Mouse (Mus musculus) MEL (cell line): ENCODE results near the gene Siglecf.

ENCODE experiments used
- CHD2 ChIP-seq: IDR thresholded peaks from 2 replicates; pipeline ENCODE4 v1.6.1; 2011; ENCODE audit warnings: low read length, improper control_type of control experiment
- CTCF ChIP-seq, 3 experiments: IDR thresholded peaks in 2 of 3; conservative IDR thresholded peaks in 1 of 3; 2 replicates each; pipeline ENCODE4 v1.5.1; 2011 to 2012; ENCODE audit warnings: low read length in 3 of 3, low read depth in 2 of 3, mild to moderate bottlenecking in 2 of 3, improper control_type of control experiment in 1 of 3, inconsistent platforms in 1 of 3, mixed read lengths in 1 of 3, moderate library complexity in 1 of 3; ENCODE audit not compliant: control insufficient read depth in 1 of 3, insufficient read depth in 1 of 3, poor library complexity in 1 of 3, severe bottlenecking in 1 of 3
- GATA1 ChIP-seq: IDR thresholded peaks from 2 replicates; pipeline ENCODE4 v1.6.1; 2011; ENCODE audit warnings: low read depth, low read length, improper control_type of control experiment
- JUND ChIP-seq: IDR thresholded peaks from 2 replicates; pipeline ENCODE4 v1.6.1; 2011; ENCODE audit warnings: low read depth, mild to moderate bottlenecking, improper control_type of control experiment, low read length
- KAT2A ChIP-seq: conservative IDR thresholded peaks from 2 replicates; pipeline ENCODE4 v1.6.1; 2012; ENCODE audit warnings: low read depth, low read length, improper control_type of control experiment, inconsistent platforms
- MAFK ChIP-seq: IDR thresholded peaks from 2 replicates; pipeline ENCODE4 v1.6.1; 2011; ENCODE audit warnings: low read depth, mild to moderate bottlenecking, low read length, improper control_type of control experiment, borderline replicate concordance
- MXI1 ChIP-seq: IDR thresholded peaks from 2 replicates; pipeline ENCODE4 v1.6.1; 2011; ENCODE audit warnings: mild to moderate bottlenecking, low read depth, low read length, improper control_type of control experiment
- POLR2A ChIP-seq, 2 experiments: IDR thresholded peaks; 2 replicates each; pipeline ENCODE4 v1.6.1; 2011 to 2012; ENCODE audit warnings: low read length in 2 of 2, mild to moderate bottlenecking in 2 of 2, control low read depth in 1 of 2, improper control_type of control experiment in 1 of 2, low read depth in 1 of 2, moderate library complexity in 1 of 2; ENCODE audit not compliant: control insufficient read depth in 1 of 2, insufficient read depth in 1 of 2, poor library complexity in 1 of 2
- SMC3 ChIP-seq: IDR thresholded peaks from 2 replicates; pipeline ENCODE4 v1.6.1; 2011; ENCODE audit warnings: low read depth, low read length, improper control_type of control experiment
- TCF12 ChIP-seq: IDR thresholded peaks from 2 replicates; pipeline ENCODE4 v1.6.1; 2014; ENCODE audit warnings: low read depth, mild to moderate bottlenecking, inconsistent platforms, low read length, improper control_type of control experiment, moderate library complexity
- ZNF384 ChIP-seq: IDR thresholded peaks from 2 replicates; pipeline ENCODE4 v1.6.1; 2012; ENCODE audit warnings: low read depth, mild to moderate bottlenecking, inconsistent platforms, low read length, improper control_type of control experiment

GRCm38 (mm10) chr7:43344491-43344890 is 6.7 kb upstream of the Siglecf start:
- TF ChIP-seq TCF12: no peak
- no peak for TF ChIP-seq MAFK
- TF ChIP-seq CTCF (IDR thresholded peaks at IDR 0.05 in 2 of 3, conservative IDR thresholded peaks at IDR 0.05 in 1 of 3; ENCODE audit: control insufficient read depth in 1 of 3, insufficient read depth in 1 of 3, low read depth in 2 of 3, low read length in 3 of 3, poor library complexity in 1 of 3, severe bottlenecking in 1 of 3): no peak
- no peak for TF ChIP-seq MXI1
- no peak for TF ChIP-seq GATA1
- no peak for TF ChIP-seq CHD2
- no peak for TF ChIP-seq SMC3
- TF ChIP-seq POLR2A (IDR thresholded peaks at IDR 0.05; ENCODE audit: control insufficient read depth in 1 of 2, insufficient read depth in 1 of 2, low read depth in 1 of 2, low read length in 2 of 2, poor library complexity in 1 of 2): no peak
- no peak for TF ChIP-seq ZNF384
- no peak for TF ChIP-seq KAT2A
- no peak for TF ChIP-seq JUND
